Mouse (Mus musculus): ENCODE measurements around the gene Amer1. TPM values are rescaled to one million over a fixed set of nuclear protein-coding genes. Genes with fewer than 3 reads are reported as not detected.

Amer1 gene
- total and polyA plus RNA-seq, 3 experiments: 1.5 to 17.0 (median 4.7) TPM

DNA sequence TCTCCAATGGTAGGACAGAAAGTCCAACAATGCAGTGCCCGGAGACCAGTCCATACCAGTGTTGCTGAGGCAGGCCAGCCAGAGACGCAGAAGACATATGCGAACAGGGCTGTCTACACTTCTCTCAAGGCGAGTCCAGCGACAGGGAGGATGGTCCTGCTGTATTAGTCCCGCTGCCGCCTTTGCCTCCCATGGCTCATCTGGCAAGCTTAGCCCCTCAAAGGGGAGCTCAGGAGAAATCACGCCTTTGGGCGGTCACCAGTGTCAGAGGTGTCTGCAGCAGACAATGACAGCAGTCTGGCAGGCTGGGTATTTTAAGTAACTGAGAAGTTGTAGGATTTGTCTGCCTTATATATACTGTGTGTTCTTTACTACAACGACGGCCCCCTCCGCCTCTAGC is 1.3 kb downstream of the Amer1 start:
- no peak for DNase-seq (ENCODE audit: low read depth, low spot score)
- Histone ChIP-seq H3K27ac (ENCODE audit: control insufficient read depth, low read depth, low read length) (peak overlapping the region; percentile 58; the same call in 1 of the 2 replicates), H3K4me1 (ENCODE audit: control insufficient read depth in 1 of 2, insufficient read depth in 2 of 2, low read length in 2 of 2) (peaks cover 0 to 7% of the 10 kb centered on the region in 2 experiments; a peak in 1 of 4 replicates), H3K36me3 (ENCODE audit: control insufficient read depth in 1 of 2, insufficient read depth in 2 of 2, low read length in 2 of 2) (no peaks in the 10 kb centered on the region), H3K9ac (ENCODE audit: control insufficient read depth, low read depth, low read length, poor library complexity, severe bottlenecking) (peak overlapping the region; percentile 57), H3K9me3 (replicated peaks; ENCODE audit: insufficient read depth, low read length) (no peaks in the 10 kb centered on the region), H3K79me2 (ENCODE audit: control insufficient read depth, insufficient read depth, low read length, poor library complexity) (no peaks in the 10 kb centered on the region; the same call in 1 of the 2 replicates), H3K27me3 (ENCODE audit: control insufficient read depth in 1 of 2, insufficient read depth in 2 of 2, low read length in 2 of 2) (no peaks in the 10 kb centered on the region), H3K4me3 (ENCODE audit: control insufficient read depth in 1 of 2, insufficient read depth in 1 of 2, low read depth in 2 of 2, low read length in 2 of 2) (peak overlapping the region; percentile 72 to 93)
- TF ChIP-seq KAT2A (conservative IDR thresholded peaks at IDR 0.05; ENCODE audit: low read depth, low read length) (no peak), MAX (IDR thresholded peaks at IDR 0.05; ENCODE audit: low read length) (no peak), ZMIZ1 (IDR thresholded peaks at IDR 0.05; ENCODE audit: low read depth, low read length) (no peak), RCOR1 (IDR thresholded peaks at IDR 0.05; ENCODE audit: low read depth, low read length) (no peak)

GRCm38 (mm10) chrX:95442261-95442660 is 2.4 kb downstream of the Amer1 start:
- no peak overlapping the region for H3K9ac ChIP-seq (ENCODE audit: control insufficient read depth, low read depth, low read length, poor library complexity, severe bottlenecking)
- no peak overlapping the region for H3K4me3 ChIP-seq (ENCODE audit: control insufficient read depth in 1 of 2, insufficient read depth in 1 of 2, low read depth in 2 of 2, low read length in 2 of 2)
- H3K4me1 ChIP-seq (ENCODE audit: control insufficient read depth in 1 of 2, insufficient read depth in 2 of 2, low read length in 2 of 2): peaks cover 0 to 7% of the 10 kb centered on the region in 2 experiments; a peak in 1 of 4 replicates
- H3K79me2 ChIP-seq (ENCODE audit: control insufficient read depth, insufficient read depth, low read length, poor library complexity): no peaks in the 10 kb centered on the region; the same call in 1 of the 2 replicates
- no peak for DNase-seq (ENCODE audit: low read depth, low spot score)
- no peak overlapping the region for H3K27ac ChIP-seq (ENCODE audit: control insufficient read depth, low read depth, low read length)
- no peaks in the 10 kb centered on the region for H3K27me3 ChIP-seq (ENCODE audit: control insufficient read depth in 1 of 2, insufficient read depth in 2 of 2, low read length in 2 of 2)
- H3K9me3 ChIP-seq (replicated peaks; ENCODE audit: insufficient read depth, low read length): no peaks in the 10 kb centered on the region
- TF ChIP-seq MYB (IDR thresholded peaks at IDR 0.05; ENCODE audit: low read depth, low read length) (no peak), TCF12 (IDR thresholded peaks at IDR 0.05; ENCODE audit: low read depth, low read length) (no peak), GABPA (IDR thresholded peaks at IDR 0.05; ENCODE audit: low read depth, low read length) (no peak), RCOR1 (IDR thresholded peaks at IDR 0.05; ENCODE audit: low read depth, low read length) (no peak), SMC3 (IDR thresholded peaks at IDR 0.05; ENCODE audit: low read depth, low read length) (no peak), EP300 (IDR thresholded peaks at IDR 0.05; ENCODE audit: low read depth in 1 of 2, low read length in 2 of 2) (no peak), TAL1 (IDR thresholded peaks at IDR 0.05; ENCODE audit: low read length) (no peak), TBP (IDR thresholded peaks at IDR 0.05; ENCODE audit: low read depth, low read length) (no peak), ELF1 (IDR thresholded peaks at IDR 0.05; ENCODE audit: low read depth, low read length) (no peak), KAT2A (conservative IDR thresholded peaks at IDR 0.05; ENCODE audit: low read depth, low read length) (no peak), CHD1 (IDR thresholded peaks at IDR 0.05; ENCODE audit: low read depth, low read length) (no peak), ZKSCAN1 (IDR thresholded peaks at IDR 0.05; ENCODE audit: low read depth, low read length) (no peak), E2F4 (IDR thresholded peaks at IDR 0.05; ENCODE audit: borderline replicate concordance, low read depth, low read length) (no peak), ZNF384 (IDR thresholded peaks at IDR 0.05; ENCODE audit: low read depth, low read length) (no peak)
- no peaks in the 10 kb centered on the region for H3K36me3 ChIP-seq (ENCODE audit: control insufficient read depth in 1 of 2, insufficient read depth in 2 of 2, low read length in 2 of 2)
